Mouse (Mus musculus) gastrocnemius, adult 2 months (tissue): ENCODE results near the gene Arvcf. TPM values are rescaled to one million over a fixed set of nuclear protein-coding genes. Genes with fewer than 3 reads are reported as not detected.

Source experiments
- DNase-seq: peaks from one replicate; pipeline ENCODE4 v3.0.0; 2022
- H3K27ac ChIP-seq: fragments of 200-600 bp; 2 replicates; pipeline ENCODE4 v1.8.1; 2022; ENCODE audit warnings: mild to moderate bottlenecking
- H3K4me3 ChIP-seq: fragments of 200-600 bp; 2 replicates; pipeline ENCODE4 v1.8.1; 2022; ENCODE audit warnings: mild to moderate bottlenecking, moderate library complexity
- CTCF ChIP-seq: fragments of 200-600 bp; IDR thresholded peaks from 2 replicates; pipeline ENCODE4 v1.8.1; 2022; ENCODE audit warnings: antibody characterized with exemption, mild to moderate bottlenecking, moderate library complexity
- intact Hi-C: fragments of 180-260 bp; cut with DNase I; formaldehyde crosslinking; loops from one replicate; pipeline ENCODE4 v1.15.1; 2025
- total RNA-seq, 2 experiments: library from RNA; stranded (reverse); gene quantifications; 2 replicates each; pipeline ENCODE4 v1.2.3; 2021

Arvcf gene
- total RNA-seq, 2 experiments from 2014 or later = 7.0 to 8.9 TPM

DNA sequence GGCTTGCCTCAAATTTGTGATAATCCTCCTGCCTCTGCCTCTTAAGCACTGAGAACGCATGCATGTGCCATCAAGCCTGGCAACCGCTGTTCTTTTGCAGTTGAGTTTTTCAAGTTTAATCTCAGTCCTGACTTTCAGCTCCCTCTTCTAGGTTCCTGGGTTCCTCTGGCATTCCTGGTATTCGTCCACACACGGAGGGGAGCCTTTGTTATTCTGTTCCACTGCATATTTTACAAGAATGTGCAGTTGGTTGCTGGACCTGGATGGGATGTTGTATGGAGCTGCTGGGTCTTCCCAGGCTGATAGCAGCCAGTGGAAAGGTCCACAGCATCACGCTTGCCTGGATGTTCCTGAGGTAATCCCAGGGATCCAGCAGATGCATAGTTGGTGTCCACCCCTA, 37.4 kb downstream of the Arvcf start:
- intact Hi-C loops = no loop called here
- no peak for DNase-seq
- Histone ChIP-seq H3K27ac (no peak overlapping the region), H3K4me3 (no peak overlapping the region)
- no peak for TF ChIP-seq CTCF

DNA sequence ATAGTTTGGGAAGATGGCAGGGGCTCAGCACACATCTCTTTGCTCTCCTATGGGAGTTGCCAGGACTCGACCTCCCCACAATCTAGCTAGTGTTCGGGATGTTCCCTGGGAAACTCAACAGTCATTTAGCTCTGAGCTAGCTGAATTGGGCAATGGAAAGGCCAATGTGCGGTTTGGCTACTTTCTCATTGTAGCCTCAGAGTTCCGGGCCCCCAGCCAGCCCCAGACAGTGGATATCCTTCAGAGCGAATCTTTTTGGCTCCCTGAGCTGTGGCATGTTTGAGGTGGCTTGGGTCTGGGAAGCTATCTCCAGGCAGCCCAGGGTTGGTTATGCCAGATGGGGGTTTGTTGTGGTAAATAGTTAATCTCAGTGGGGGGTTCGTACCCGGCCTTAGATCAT, 38.5 kb downstream of the Arvcf start:
- intact Hi-C loops = no loop called here
- peak; percentile 80 for DNase-seq
- H3K4me3 ChIP-seq = no peak overlapping the region

DNA sequence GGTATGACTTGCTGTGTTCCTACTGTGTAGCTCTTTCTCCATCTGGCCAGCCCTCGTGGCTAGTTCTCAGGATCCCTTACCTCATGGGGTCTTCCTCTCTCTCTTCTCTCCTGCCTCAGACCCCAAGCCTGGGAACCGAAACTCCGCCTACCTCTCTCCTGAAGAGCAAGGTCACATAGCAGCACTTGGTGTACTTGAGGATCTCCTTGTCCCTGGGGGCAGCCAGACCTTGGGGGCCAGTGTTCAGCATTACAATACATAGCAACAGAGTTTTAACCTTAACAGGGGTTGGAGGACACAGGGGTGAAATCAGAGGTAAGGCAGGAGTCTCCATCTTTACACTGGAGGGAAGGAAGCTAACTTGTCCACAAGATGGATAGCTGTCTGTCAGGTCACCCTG, 39.0 kb downstream of the Arvcf start:
- TF ChIP-seq CTCF = no peak
- no peak overlapping the region for H3K4me3 ChIP-seq
- intact Hi-C loops = no loop called here
- H3K27ac ChIP-seq = peak overlapping the region; percentile 35; the same call in 1 of the 2 replicates
- no peak for DNase-seq

More for the DNA sequence above, 38.5 kb downstream of the Arvcf start:
- TF ChIP-seq CTCF = no peak
- peak overlapping the region; percentile 46; the same call in 1 of the 2 replicates for H3K27ac ChIP-seq

- Histone ChIP-seq H3K27ac (peak overlapping the region; percentile 53), H3K4me3 (no peak overlapping the region)
- intact Hi-C loops = no loop called here
- TF ChIP-seq CTCF = no peak
- no peak for DNase-seq
These were observed 40.0 kb downstream of the Arvcf start for GRCm38 (mm10) chr16:18387704-18388582.

- DNase-seq = no peak
- intact Hi-C loops = no loop called here
- Histone ChIP-seq H3K4me3 (no peak overlapping the region), H3K27ac (peak overlapping the region; percentile 53)
- TF ChIP-seq CTCF = no peak
These were observed 40.8 kb downstream of the Arvcf start for GRCm38 (mm10) chr16:18388583-18389435.

DNA sequence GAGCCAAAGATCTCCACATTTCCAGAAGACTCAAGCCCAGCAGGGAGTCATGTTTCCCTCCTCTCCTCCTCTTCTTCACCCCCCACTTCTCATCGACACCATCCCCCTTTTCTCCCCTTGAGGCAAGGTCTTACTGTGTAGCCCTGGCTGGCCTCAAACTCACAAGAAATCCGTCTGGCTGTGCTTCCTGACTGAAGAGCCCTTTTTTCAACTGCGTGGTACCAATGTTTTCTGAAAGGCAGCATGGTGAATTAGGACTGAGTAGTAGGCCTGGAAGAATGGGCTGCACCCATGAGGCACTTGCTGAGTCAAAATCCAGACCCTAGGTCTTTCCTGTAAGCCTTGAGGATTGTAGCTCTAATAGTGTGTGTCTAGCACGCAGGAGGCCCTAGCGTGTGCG, 42.4 kb downstream of the Arvcf start:
- Histone ChIP-seq H3K4me3 (no peak overlapping the region), H3K27ac (no peak overlapping the region)
- no peak for DNase-seq
- intact Hi-C loops = no loop called here
- no peak for TF ChIP-seq CTCF

DNA sequence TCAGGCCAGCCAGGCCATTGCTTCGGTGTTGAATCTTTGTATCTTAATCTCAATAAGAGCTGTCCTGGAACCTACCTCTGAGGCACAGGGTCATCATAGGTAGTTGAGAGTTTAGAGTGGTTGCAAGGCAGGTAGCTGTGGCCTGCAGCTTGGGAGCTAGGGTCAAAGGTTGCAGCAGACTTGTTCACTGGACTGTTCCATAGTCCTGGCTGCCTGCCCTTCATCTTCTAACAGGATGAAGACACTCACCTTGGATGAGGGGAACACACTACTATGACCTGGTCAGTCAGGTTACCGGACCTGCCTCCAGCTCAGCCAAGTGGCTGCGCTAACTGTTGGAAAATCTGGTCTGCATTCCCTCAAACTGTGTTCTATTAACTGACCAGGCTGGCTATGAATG, 43.1 kb downstream of the Arvcf start:
- intact Hi-C loops = no loop called here
- H3K27ac ChIP-seq = no peak overlapping the region
- no peak for TF ChIP-seq CTCF
- no peak for DNase-seq
- no peak overlapping the region for H3K4me3 ChIP-seq

DNA sequence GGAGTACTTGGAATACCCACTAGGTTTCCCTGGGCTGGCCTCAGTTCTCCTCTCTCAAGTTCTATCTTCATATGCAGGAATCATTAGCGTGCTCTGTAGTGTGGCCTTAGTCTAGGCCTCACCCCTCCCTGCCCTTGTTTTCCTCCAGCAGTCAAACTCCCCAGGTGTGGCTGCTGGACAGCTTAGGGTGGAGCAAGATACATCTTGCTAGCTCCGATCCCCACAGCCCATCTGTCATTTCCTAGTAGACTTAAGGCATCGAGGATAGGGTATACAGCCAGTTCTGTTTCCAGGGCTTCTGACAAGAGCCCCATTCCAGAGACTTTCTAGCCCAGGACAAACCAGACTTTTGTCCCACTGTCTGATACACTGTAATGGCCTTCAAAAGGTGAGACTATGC, 43.7 kb downstream of the Arvcf start:
- intact Hi-C loops = loop anchor here (2.0 kb wide), 1 partner anchor 43 kb away; the partner anchor contains the start of genes Arvcf and Tango2

GRCm38 (mm10) chr16:18392469-18393426, 44.8 kb downstream of the Arvcf start:
- Histone ChIP-seq H3K4me3 (peak overlapping the region; percentile 70), H3K27ac (peak overlapping the region; percentile 91)
- peak; percentile 95 for DNase-seq
- peak; percentile 61 for TF ChIP-seq CTCF
- intact Hi-C loops = loop anchor here (2.0 kb wide), 1 partner anchor 44 kb away; the partner anchor contains the start of genes Arvcf and Tango2

More for the DNA sequence above, 43.7 kb downstream of the Arvcf start:
- Histone ChIP-seq H3K4me3 (no peak overlapping the region), H3K27ac (peak overlapping the region; percentile 91)
- no peak for TF ChIP-seq CTCF
- DNase-seq = no peak

GRCm38 (mm10) chr16:18393595-18393994, 45.6 kb downstream of the Arvcf start:
- peak overlapping the region; percentile 70 for H3K4me3 ChIP-seq
- intact Hi-C loops = loop anchor here (2.0 kb wide), 1 partner anchor 45 kb away; the partner anchor contains the start of genes Arvcf and Tango2
- H3K27ac ChIP-seq = peak overlapping the region; percentile 91
- no peak for TF ChIP-seq CTCF
- DNase-seq = no peak

- H3K4me3 ChIP-seq = no peak overlapping the region; the same call in 1 of the 2 replicates
These were observed 46.1 kb downstream of the Arvcf start for GRCm38 (mm10) chr16:18394056-18394455.

More at GRCm38 (mm10) chr16:18394056-18394455, 46.1 kb downstream of the Arvcf start:
- H3K27ac ChIP-seq = peak overlapping the region; percentile 91
- intact Hi-C loops = no loop called here
- no peak for TF ChIP-seq CTCF
- DNase-seq = no peak
